Mouse (Mus musculus): Measurements from ENCODE around the gene Ubr2. TPM values are rescaled to one million over a fixed set of nuclear protein-coding genes. Genes with fewer than 3 reads are reported as not detected.

Ubr2 gene
- polyA plus RNA-seq, 1 experiment from 2014 or later: 23.7 TPM

GRCm38 (mm10) chr17:46996484-46996883 lies 13.9 kb downstream of the Ubr2 start:
- Histone ChIP-seq H3K4me3 (no peak overlapping the region), H3K27me3 (no peaks in the 10 kb centered on the region), H3K9me3 (replicated peaks) (no peaks in the 10 kb centered on the region), H3K4me2 (replicated peaks) (no peak overlapping the region), H3K27ac (no peak overlapping the region; the same call in 1 of the 2 replicates), H3K4me1 (no peaks in the 10 kb centered on the region), H3K36me3 (peaks cover 52% of the 10 kb centered on the region), H3K9ac (no peak overlapping the region)
- 79% methylated on average over 7 of the region's 7 CpGs for WGBS
- ATAC-seq (ENCODE audit: low FRiP score): no peak

GRCm38 (mm10) chr17:46995621-46996020 lies 14.7 kb downstream of the Ubr2 start:
- Histone ChIP-seq H3K4me1 (no peaks in the 10 kb centered on the region), H3K27me3 (no peaks in the 10 kb centered on the region), H3K9ac (no peak overlapping the region), H3K9me3 (replicated peaks) (no peaks in the 10 kb centered on the region), H3K4me2 (replicated peaks) (no peak overlapping the region), H3K36me3 (peaks cover 59% of the 10 kb centered on the region), H3K27ac (no peak overlapping the region), H3K4me3 (no peak overlapping the region)
- 79% methylated on average over 3 of the region's 3 CpGs for WGBS
- no peak for ATAC-seq (ENCODE audit: low FRiP score)

- H3K4me3 ChIP-seq: no peak overlapping the region
- H3K4me1 ChIP-seq: no peaks in the 10 kb centered on the region
- H3K36me3 ChIP-seq: peaks cover 59% of the 10 kb centered on the region
- no peak overlapping the region for H3K27ac ChIP-seq
- H3K27me3 ChIP-seq: no peaks in the 10 kb centered on the region
- no peak for ATAC-seq (ENCODE audit: low FRiP score)
- 83% methylated on average over 10 of the region's 10 CpGs for WGBS
- H3K4me2 ChIP-seq (replicated peaks): no peak overlapping the region
- no peak overlapping the region for H3K9ac ChIP-seq
- no peaks in the 10 kb centered on the region for H3K9me3 ChIP-seq (replicated peaks)
Measured at GRCm38 (mm10) chr17:46994641-46995398, 15.5 kb downstream of the Ubr2 start.

- peaks cover 55% of the 10 kb centered on the region for H3K36me3 ChIP-seq
- 97% methylated on average over 8 of the region's 8 CpGs for WGBS
- H3K9ac ChIP-seq: no peak overlapping the region
- H3K27ac ChIP-seq: no peak overlapping the region
- no peak overlapping the region for H3K4me3 ChIP-seq
- no peaks in the 10 kb centered on the region for H3K4me1 ChIP-seq
- H3K4me2 ChIP-seq (replicated peaks): no peak overlapping the region
- H3K9me3 ChIP-seq (replicated peaks): no peaks in the 10 kb centered on the region
- H3K27me3 ChIP-seq: no peaks in the 10 kb centered on the region
- ATAC-seq (ENCODE audit: low FRiP score): no peak
Measured at GRCm38 (mm10) chr17:46993625-46994024, 16.7 kb downstream of the Ubr2 start.

GRCm38 (mm10) chr17:46987631-46988030 lies 22.7 kb downstream of the Ubr2 start:
- Histone ChIP-seq H3K4me1 (no peaks in the 10 kb centered on the region), H3K4me2 (replicated peaks) (no peak overlapping the region), H3K27ac (no peak overlapping the region), H3K9me3 (replicated peaks) (no peaks in the 10 kb centered on the region), H3K4me3 (no peak overlapping the region), H3K9ac (no peak overlapping the region), H3K36me3 (peaks cover 90% of the 10 kb centered on the region), H3K27me3 (no peaks in the 10 kb centered on the region)
- ATAC-seq (ENCODE audit: low FRiP score): no peak
- 85% methylated on average over 3 of the region's 3 CpGs for WGBS

GRCm38 (mm10) chr17:46980050-46980449 lies 30.3 kb downstream of the Ubr2 start:
- Histone ChIP-seq H3K4me1 (no peaks in the 10 kb centered on the region), H3K27me3 (no peaks in the 10 kb centered on the region), H3K4me3 (no peak overlapping the region), H3K4me2 (replicated peaks) (no peak overlapping the region), H3K9ac (no peak overlapping the region), H3K27ac (no peak overlapping the region), H3K9me3 (replicated peaks) (0 out of 2 replicates have a peak, but pooled peaks cover 5% of the 10 kb centered on the region), H3K36me3 (peaks cover 97% of the 10 kb centered on the region)
- 96% methylated on average over 6 of the region's 6 CpGs for WGBS
- no peak for ATAC-seq (ENCODE audit: low FRiP score)

GRCm38 (mm10) chr17:46975183-46975582 lies 35.2 kb downstream of the Ubr2 start:
- Histone ChIP-seq H3K9me3 (replicated peaks) (0 out of 2 replicates have a peak, but pooled peaks cover 5% of the 10 kb centered on the region), H3K9ac (no peak overlapping the region), H3K27ac (no peak overlapping the region), H3K4me2 (replicated peaks) (no peak overlapping the region), H3K4me3 (no peak overlapping the region), H3K27me3 (no peaks in the 10 kb centered on the region), H3K4me1 (no peaks in the 10 kb centered on the region), H3K36me3 (peaks cover 93% of the 10 kb centered on the region)
- no peak for ATAC-seq (ENCODE audit: low FRiP score)
- 70% methylated on average over 3 of the region's 3 CpGs for WGBS

GRCm38 (mm10) chr17:46972603-46973002 lies 37.8 kb downstream of the Ubr2 start:
- Histone ChIP-seq H3K27me3 (no peaks in the 10 kb centered on the region), H3K36me3 (peaks cover 92% of the 10 kb centered on the region), H3K4me3 (no peak overlapping the region), H3K9me3 (replicated peaks) (0 out of 2 replicates have a peak, but pooled peaks cover 5% of the 10 kb centered on the region), H3K9ac (no peak overlapping the region), H3K4me2 (replicated peaks) (no peak overlapping the region), H3K4me1 (no peaks in the 10 kb centered on the region), H3K27ac (no peak overlapping the region)
- WGBS: 94% methylated on average over 7 of the region's 7 CpGs
- ATAC-seq (ENCODE audit: low FRiP score): no peak

- H3K27me3 ChIP-seq: no peaks in the 10 kb centered on the region
- no peaks in the 10 kb centered on the region for H3K9me3 ChIP-seq (replicated peaks)
- H3K4me1 ChIP-seq: no peaks in the 10 kb centered on the region
- no peak overlapping the region for H3K27ac ChIP-seq
- peaks cover 94% of the 10 kb centered on the region for H3K36me3 ChIP-seq
- WGBS: 92% methylated on average over 14 of the region's 14 CpGs
- no peak for ATAC-seq (ENCODE audit: low FRiP score)
- no peak overlapping the region for H3K9ac ChIP-seq
- no peak overlapping the region for H3K4me2 ChIP-seq (replicated peaks)
- H3K4me3 ChIP-seq: no peak overlapping the region
Measured at GRCm38 (mm10) chr17:46966892-46967291, 43.5 kb downstream of the Ubr2 start.

GRCm38 (mm10) chr17:46963186-46963585 lies 47.2 kb downstream of the Ubr2 start:
- peaks cover 96% of the 10 kb centered on the region for H3K36me3 ChIP-seq
- WGBS: 93% methylated on average over 13 of the region's 13 CpGs

GRCm38 (mm10) chr17:46962153-46962552 lies 48.2 kb downstream of the Ubr2 start:
- Histone ChIP-seq H3K27ac (no peak overlapping the region), H3K4me3 (no peak overlapping the region), H3K4me2 (replicated peaks) (no peak overlapping the region), H3K4me1 (no peaks in the 10 kb centered on the region), H3K9ac (no peak overlapping the region), H3K36me3 (peaks cover 97% of the 10 kb centered on the region), H3K9me3 (replicated peaks) (no peaks in the 10 kb centered on the region), H3K27me3 (no peaks in the 10 kb centered on the region)
- no peak for ATAC-seq (ENCODE audit: low FRiP score)
- WGBS: 88% methylated on average over 3 of the region's 3 CpGs

More at GRCm38 (mm10) chr17:46963186-46963585, 47.2 kb downstream of the Ubr2 start:
- Histone ChIP-seq H3K4me1 (no peaks in the 10 kb centered on the region), H3K9ac (no peak overlapping the region), H3K27ac (no peak overlapping the region), H3K4me3 (no peak overlapping the region), H3K9me3 (replicated peaks) (no peaks in the 10 kb centered on the region), H3K4me2 (replicated peaks) (no peak overlapping the region), H3K27me3 (no peaks in the 10 kb centered on the region)
- no peak for ATAC-seq (ENCODE audit: low FRiP score)

GRCm38 (mm10) chr17:46960216-46960615 lies 50.1 kb downstream of the Ubr2 start:
- Histone ChIP-seq H3K27ac (no peak overlapping the region), H3K4me3 (no peak overlapping the region), H3K36me3 (peaks cover 96% of the 10 kb centered on the region)

GRCm38 (mm10) chr17:46958045-46958444 lies 52.3 kb downstream of the Ubr2 start:
- no peak overlapping the region for H3K4me3 ChIP-seq
- no peak for ATAC-seq (ENCODE audit: low FRiP score)
- WGBS: 90% methylated on average over 2 of the region's 2 CpGs
- no peak overlapping the region for H3K9ac ChIP-seq
- H3K4me2 ChIP-seq (replicated peaks): no peak overlapping the region
- H3K27me3 ChIP-seq: no peaks in the 10 kb centered on the region
- H3K27ac ChIP-seq: no peak overlapping the region
- no peaks in the 10 kb centered on the region for H3K9me3 ChIP-seq (replicated peaks)
- no peaks in the 10 kb centered on the region for H3K4me1 ChIP-seq
- H3K36me3 ChIP-seq: peaks cover 95% of the 10 kb centered on the region

More at GRCm38 (mm10) chr17:46960216-46960615, 50.1 kb downstream of the Ubr2 start:
- no peaks in the 10 kb centered on the region for H3K27me3 ChIP-seq
- no peaks in the 10 kb centered on the region for H3K9me3 ChIP-seq (replicated peaks)
- WGBS: 92% methylated on average over 10 of the region's 10 CpGs
- H3K4me2 ChIP-seq (replicated peaks): no peak overlapping the region
- ATAC-seq (ENCODE audit: low FRiP score): no peak
- no peaks in the 10 kb centered on the region for H3K4me1 ChIP-seq
- H3K9ac ChIP-seq: no peak overlapping the region
